Mouse (Mus musculus) heart, adult 11 months (tissue): ENCODE measurements around the gene Gm10553.
A peak's percentile ranks its signal among the peaks of the same experiment; 100 is the strongest.
"Not testable (repeated sequence)": the region's sequence is repeated elsewhere in the genome, so short reads cannot be mapped to it uniquely, and the experiment has no call there.

Experiments
- DNase-seq: peaks from one replicate; pipeline ENCODE4 v3.0.0; 2022

Gm10553 gene

DNA sequence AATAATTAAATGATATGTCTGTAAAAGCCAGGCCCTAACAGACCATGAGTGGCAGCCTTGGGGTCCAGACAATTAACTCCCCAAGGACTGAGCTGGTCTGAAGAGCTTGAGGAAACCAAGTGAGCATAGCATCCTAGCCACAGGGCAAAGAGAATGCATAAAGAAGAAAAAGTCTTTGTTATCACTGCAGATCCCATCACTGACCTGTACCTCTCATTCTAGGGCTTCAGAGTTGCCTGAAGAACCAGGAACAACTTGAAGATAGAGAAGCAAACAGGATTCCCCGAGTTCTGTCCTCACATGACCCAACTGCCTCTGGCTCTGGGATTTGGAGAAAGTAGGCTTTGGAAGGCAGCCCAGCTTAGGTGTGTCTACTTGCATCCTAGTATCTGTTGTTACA, at the start of gene Gm10553:
Gene Gm10553 (plus strand): TSS at position 301 of the 400 bp plus-strand sequence.
- DNase-seq, result not testable (repeated sequence)

DNA sequence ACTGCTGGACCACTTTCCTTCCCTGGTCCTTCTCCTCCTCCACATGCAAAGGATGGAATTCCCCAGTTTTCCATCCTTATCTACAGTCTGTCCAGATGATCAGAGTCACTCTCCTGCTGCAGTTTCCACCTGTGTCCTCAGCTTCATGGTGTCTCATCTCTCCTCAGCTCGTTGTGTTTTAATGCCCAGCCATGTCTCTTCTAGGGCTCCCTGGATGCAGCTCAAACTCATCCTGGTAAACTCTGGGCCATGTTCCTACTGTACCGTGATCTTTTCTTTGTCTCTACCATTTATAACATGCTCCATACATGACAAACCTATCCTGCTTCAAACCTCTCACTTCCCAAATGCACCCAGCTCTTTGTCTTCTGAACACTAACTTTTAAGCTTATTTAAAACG, 28.3 kb upstream of the Gm10553 start:
- DNase-seq, result peak; percentile 94

DNA sequence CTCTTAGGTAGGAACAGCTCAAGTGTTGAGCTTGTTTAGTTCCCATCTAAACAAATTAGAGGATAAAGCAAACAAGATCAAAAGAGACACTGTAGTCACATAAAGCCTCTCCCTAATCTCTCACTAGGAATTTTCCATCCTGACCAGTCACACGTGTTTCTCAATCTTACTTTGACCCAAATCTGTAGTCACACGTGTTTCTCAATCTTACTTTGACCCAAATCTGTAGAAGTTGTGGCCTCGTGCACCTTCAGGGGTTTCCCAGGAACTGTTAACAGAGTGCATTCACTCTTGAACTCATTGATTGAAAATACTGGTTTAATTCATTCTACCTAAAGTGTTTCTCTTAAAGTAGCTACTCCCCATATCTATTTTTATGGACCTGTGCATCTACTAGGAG, 26.9 kb upstream of the Gm10553 start:
- DNase-seq, result peak; percentile 12

DNA sequence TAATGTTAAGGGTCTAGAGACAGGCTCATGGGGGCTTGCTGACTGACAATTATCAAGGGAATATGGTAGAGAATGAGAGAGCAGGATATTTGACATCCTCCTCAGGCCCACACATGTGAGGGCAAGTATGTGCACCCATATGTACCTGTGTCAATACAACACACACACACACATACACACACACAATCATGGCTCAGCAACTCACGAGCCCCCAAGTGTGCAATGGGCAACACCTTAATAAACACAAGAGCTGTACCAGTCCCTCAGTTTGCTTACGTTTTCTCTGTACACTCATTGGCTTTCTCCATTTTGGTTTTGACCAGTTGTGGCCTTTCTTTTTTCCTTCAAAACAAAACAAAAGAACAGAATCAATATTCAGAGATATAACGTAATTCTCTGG, 15.2 kb upstream of the Gm10553 start:
- DNase-seq, result peak; percentile 87

DNA sequence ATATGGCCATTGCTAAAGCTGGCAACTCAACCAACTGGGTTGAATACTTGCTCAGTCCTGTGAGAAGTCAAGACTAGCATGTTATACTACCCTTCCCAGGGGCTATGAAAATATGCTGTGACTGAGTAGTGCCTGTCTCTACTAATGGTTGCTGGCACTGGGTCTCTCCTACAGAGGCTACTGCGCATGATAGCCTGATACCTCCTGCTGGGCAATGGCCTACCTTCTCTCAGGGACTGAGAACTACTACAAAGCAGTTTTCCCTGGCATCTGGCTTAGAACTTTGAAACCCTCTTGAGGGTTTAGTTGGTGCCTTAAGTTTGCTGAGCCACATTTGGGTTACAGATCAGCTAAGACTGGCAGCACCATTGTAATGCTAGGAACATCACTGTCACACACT, 13.8 kb upstream of the Gm10553 start:
- peak; percentile 90 for DNase-seq

DNA sequence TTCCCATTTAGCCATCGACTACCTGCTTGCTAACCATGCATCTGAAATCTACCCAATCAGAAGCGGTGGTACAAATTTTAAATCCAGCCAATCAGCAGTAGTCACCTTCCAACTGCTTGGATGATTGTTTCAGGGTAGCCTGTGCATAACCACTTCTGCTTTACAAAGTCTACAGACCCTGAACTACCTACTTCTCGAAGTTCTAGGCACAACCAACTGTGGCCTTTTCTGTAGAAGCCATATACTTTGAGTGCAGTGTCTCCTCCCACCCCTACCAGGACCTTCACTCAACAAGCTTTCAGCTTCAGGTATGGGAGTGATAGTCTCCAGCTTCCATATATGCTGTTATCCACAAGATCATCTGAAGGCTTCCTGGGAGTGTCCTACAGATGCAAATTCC, 7.8 kb upstream of the Gm10553 start:
- DNase-seq, result peak; percentile 90

DNA sequence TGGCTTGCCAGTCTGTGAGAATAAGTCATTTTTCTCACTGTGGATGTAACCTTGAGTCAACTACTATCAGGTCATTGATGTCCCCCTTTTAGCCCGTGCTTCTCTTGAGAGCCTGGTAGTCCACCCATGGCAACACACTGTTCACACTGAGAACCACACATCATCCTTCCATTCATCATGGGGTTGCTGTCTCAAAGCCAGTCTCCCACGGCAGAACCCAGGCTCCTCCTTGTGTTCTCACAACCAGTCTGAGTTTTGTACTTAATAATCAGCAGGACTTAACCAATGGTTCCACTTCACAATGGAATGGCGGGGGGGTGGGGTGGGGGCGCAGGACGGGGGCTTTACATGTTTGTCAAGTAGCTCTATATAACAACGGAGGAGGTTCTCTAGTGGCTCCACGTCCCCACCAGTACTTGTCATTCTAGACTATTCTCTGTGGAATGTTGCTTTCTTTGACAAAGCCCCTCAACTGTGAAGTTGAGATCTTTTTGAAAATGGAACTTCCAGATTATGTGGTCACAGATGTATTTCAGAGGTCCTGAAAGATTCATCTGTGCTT, 6.9 kb upstream of the Gm10553 start:
- peak; percentile 92 for DNase-seq

DNA sequence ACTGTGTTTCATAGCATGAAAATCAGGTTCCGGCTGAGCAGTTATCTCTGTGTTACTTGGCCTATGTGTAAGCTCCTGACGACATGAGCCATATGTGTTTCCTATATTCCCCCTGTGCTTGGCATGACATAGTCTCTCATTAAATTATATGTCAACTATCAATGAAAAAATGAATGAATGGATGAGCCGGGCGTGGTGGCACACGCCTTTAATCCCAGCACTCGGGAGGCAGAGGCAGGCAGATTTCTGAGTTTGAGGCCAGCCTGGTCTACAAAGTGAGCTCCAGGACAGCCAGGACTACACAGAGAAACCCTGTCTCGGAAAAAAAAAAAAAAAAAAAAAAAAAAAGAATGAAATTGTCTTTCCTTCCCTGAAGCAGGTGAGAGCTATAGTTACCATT, 883 bp upstream of the Gm10553 start:
- peak; percentile 94 for DNase-seq

DNA sequence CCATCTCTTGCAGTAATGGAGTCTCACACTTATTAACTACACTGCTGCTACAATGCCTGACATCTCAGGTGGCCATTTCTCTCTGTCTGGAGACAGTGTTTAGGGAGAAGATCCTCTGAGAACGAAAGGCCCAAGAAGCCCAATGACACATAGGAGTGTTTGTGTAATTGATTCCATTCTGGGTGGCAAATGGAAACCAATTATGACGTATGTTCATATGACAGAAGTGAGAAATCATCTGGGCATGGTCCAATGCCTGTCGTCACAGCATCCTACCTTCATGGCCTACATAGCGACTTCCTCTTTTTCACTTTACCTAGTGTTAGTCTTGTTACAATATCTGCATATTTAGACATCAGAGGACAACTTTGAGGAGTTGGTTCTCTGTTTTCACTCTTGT, 1.8 kb downstream of the Gm10553 start:
- DNase-seq, result peak; percentile 91

DNA sequence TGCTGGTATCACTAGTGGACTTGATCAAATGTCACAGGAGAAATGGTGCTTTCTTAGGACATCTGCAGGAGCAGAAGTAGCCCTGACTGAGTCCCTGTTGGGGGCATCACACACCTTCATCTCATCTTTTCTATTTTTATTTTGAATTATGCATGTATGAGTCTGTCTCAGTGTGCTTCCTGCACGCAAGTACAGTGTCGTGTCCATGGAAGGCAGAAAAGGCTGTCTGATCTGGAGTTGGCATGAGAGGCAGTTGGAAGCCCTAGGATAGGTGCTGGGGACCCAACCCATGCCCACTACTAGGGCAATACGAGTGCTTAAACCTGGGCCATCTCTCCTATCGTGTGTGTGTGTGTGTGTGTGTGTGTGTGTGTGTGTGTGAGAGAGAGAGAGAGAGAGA, 5.4 kb downstream of the Gm10553 start:
- peak; percentile 96 for DNase-seq

DNA sequence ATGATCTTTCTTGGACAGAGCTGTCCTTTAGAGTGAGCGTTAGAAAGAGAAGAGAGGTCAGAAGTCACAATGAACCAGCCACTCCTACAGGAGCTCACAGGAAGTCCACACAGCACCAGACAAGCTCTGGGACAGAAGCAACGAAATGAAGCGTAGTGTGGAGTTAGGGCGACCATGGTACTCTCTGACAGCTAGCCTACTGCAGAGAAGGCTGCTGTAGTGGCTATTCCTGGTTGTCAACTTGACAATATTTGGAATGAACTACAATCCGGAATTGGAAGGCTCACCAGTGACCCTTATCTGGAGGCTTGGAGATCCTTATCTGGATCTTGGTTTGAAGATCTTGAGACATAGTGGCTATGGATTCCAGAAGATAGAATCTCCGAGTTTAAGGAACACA, 6.0 kb downstream of the Gm10553 start:
- DNase-seq, result peak; percentile 85

DNA sequence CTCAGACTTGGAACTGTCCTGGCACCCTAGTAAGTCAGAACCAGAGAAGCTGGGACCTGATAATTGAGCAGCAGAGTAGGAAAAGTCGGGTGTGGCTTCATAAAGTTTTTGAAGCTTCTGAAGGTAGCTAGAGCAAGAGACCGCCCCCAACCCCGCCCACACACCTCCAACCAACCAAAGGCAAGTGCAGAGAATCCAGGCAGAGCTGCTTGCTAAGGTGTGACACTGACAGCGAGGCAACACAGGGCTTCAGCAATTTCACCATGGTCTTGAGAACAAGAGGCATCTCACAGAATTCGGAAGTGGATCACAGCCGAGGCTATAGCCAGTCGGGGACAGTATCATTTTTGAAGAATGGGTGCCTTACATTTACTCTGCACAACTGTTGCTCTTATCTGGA, 9.8 kb downstream of the Gm10553 start, which contains the start of gene A530032D15Rik:
Gene A530032D15Rik (minus strand): TSS at position 101 of the 400 bp plus-strand sequence.
- DNase-seq, result not testable (repeated sequence)

DNA sequence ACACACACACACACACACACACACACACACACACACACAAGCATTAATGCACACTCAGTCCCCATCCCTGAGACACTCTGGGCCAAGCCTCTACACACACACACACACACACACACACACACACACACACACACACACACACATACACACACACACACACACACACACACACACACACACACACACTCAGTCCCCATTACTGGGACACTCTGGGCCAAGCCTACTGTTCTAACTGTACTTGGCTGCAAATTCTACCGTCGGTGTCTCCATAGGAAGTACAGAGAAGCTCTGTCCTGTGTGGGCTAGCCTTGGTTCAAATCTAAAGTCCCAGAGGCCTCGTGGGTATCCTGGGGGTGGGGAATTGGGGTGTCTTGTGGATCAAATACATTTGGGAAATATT, 10.9 kb downstream of the Gm10553 start:
- peak; percentile 87 for DNase-seq

DNA sequence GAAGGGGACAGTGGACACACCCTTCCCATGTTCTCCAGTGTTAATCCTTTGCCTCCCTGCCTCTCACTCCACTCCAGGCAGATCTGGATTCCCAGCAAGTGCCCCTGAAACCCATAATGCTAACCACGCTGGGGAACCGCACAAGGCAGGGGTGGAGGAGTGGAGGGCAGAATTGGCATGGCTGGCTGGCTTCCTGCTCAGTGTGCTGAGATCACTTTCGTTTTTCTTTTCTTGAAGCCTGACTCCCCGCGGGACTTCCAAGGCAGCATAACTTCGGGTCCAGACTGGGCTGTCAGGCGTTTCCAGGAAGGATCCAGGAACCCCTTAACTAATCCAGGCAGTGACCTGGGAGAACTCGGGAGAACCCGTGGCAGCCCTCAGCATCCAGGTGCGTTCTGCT, 11.6 kb downstream of the Gm10553 start:
- DNase-seq, result peak; percentile 96

DNA sequence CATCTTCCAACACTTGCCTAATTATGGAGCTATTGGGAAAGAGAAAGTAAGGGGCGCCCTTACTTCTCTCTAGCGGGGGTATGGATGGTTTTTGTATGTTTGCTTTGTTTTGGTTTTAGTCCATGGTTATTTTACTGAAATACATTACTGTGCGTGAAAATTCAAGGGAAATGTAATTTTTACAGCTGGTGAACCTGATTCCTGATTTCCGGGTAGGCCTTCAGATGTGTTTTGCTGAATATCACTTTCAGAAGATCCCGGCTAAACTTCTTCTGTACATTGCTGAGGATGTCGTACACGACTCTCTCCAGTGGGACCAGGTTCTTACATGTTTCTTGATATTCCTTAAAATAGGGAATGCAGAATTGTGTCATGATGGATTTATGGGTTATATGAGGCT, 12.3 kb downstream of the Gm10553 start:
- peak; percentile 83 for DNase-seq

DNA sequence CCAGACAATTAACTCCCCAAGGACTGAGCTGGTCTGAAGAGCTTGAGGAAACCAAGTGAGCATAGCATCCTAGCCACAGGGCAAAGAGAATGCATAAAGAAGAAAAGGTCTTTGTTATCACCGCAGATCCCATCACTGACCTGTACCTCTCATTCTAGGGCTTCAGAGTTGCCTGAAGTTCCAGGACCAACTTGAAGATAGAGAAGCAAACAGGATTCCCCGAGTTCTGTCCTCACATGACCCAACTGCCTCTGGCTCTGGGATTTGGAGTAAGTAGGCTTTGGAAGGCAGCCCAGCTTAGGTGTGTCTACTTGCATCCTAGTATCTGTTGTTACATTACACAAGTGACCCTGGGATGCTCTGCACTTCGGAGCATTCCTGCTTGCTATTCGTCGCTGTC, 12.9 kb downstream of the Gm10553 start:
- peak; percentile 93 for DNase-seq

DNA sequence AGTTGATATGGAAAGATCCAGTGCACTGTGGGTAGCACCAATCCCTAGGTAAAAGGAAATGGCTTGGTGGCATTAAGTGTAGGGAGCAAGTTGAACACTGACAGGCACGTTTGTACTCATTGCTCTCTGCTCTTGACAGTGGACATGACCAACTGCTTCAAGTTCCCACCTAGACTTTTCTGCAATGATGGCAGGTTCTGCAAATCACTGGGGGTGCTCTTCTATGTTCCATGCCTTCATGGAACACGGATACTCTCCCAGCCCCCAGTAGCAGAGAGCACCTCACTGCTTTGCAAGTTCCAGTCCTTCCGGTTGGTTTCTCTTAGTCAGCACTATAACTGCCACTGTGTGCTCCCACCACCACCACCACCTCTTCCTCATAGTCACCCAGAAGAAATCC, 14.1 kb downstream of the Gm10553 start:
- DNase-seq, result peak; percentile 93

DNA sequence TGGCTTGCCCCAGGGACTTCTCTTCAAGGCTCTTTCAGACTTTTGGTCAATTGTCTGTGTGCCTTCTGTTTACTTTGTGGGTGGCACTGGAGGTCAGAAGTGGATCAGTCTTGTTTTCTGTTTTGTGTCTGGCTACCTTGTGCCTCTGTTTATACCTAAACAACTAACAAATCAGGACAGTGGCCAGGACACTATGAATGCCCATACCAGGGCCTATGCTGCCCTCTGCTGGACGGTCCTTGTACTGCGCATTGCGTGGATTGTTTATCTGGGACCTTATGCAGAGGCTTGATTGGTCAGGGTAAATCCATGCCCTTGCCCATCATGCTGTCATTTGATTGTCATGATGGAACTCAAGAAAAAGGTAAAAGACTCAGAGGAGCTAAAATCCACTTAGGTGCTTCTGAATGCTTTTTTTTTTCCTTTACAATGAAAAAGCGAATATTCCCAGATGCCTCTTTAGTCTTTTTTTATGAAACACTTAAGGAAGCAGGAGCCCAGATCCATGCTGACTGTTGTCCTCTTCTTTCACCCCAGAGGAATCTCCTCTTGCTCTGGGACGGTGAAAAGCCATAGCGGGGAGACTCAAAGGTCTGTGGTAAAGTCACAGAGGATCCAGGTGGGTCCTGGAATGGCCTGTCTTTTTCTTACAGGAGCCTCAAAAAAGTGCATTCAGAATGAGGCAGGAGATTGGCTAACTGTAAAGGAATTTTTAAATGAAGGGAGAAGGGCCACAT, 14.9 kb downstream of the Gm10553 start:
- peak; percentile 91 for DNase-seq

DNA sequence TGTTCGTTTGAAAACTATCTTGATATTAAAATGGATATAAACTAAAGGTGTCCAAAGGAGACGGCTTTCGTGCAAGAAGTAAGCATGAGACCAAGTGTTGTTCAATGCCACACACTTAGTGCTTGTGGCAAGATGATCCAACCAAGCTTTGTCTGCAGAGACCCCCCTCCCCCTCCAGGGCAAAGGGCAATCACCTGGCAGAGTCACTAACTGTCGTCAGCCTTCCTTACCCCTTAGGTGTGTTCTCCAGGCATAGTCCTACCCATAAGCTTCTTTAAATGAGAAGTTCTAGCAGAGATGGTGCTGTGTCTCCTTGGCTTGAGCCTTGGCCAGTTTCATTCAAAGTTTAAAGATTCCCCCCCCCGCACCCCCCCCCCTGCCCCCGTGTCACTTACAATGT, 17.6 kb downstream of the Gm10553 start:
- DNase-seq, result peak; percentile 95

DNA sequence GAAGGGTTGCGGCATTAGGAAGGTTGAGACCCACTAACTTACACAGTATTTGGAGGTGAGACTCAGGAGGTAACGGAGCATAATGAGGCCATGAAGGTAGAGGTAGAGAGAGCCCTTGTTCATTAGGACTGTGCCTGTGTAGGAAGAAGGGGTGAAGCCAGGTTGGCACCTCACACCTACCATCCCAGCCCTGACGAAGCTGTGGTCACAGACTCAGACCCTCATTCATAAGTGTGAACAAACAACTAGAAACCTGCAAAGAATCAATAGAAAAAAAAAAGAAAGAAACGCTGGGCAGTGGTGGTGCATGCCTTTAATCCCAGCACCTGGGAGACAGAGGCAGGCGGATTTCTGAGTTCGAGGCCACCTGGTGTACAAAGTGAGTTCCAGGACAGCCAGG, 18.4 kb downstream of the Gm10553 start:
- DNase-seq, result peak; percentile 93

DNA sequence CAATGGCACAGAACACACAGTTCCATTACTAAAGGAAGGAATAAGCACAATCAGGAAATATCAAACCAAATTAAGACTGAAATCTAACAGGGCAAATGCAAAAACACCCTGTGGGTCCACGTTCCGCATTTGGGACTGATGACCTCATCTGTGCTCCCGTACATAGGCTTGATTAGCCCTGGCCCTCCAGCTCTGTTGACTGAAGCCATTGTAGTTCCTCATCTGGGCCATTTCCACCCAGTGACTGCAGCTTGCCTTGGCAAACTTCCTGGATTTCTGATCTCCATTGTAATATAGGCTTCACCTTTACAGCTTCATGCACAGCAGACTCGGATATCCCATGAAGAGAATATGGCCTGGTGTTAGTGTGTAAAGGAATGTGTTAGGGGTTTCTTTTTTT, 21.9 kb downstream of the Gm10553 start:
- DNase-seq, result peak; percentile 91

DNA sequence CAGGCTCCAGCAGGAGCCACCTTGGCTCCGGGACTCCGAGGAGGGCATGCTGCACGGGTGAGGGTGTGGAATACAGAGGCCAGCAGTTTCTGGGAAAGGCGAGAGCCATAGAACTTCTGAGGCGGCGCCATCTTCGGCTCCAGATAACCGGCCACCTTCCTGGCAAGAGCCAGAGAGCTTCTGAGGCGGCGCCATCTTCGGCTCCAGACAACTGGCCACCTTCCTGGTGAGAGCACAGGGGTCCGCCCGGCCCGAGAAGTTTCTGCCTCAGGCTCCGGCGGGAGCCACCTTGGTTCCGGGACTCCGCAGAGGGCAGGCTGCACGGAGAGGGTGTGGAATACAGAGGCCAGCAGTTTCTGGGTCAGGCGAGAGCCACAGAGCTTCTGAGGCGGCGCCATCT, 33.7 kb downstream of the Gm10553 start:
- peak; percentile 90 for DNase-seq
